Mouse (Mus musculus): ENCODE measurements around the gene Syngap1. TPM values are rescaled to one million over a fixed set of nuclear protein-coding genes. Genes with fewer than 3 reads are reported as not detected.
A peak's percentile ranks its signal among the peaks of the same experiment; 100 is the strongest.
"Not testable (repeated sequence)": the region's sequence is repeated elsewhere in the genome, so short reads cannot be mapped to it uniquely, and the experiment has no call there.

The Syngap1 gene
- polyA plus RNA-seq, 1 experiment: 14.8 TPM

- Histone ChIP-seq H3K4me3 (ENCODE audit: insufficient read depth, low read depth, low read length) (no peak overlapping the region), H3K36me3 (ENCODE audit: control insufficient read depth, insufficient read depth, low read length) (no peaks in the 10 kb centered on the region), H3K27me3 (replicated peaks; ENCODE audit: control insufficient read depth, insufficient read depth, low read length) (no peaks in the 10 kb centered on the region), H3K27ac (ENCODE audit: insufficient read depth, low read depth, low read length) (no peak overlapping the region), H3K4me1 (ENCODE audit: control insufficient read depth, insufficient read depth, low read length) (peaks cover 6% of the 10 kb centered on the region; the same call in 1 of the 2 replicates)
- 75% methylated on average over 12 of the region's 12 CpGs for WGBS
- TF ChIP-seq CTCF (conservative IDR thresholded peaks at IDR 0.05; ENCODE audit: insufficient read depth, insufficient read length, low read depth, low read length) (no peak), POLR2A (IDR thresholded peaks at IDR 0.05; ENCODE audit: low read depth, low read length) (no peak)
- no peak for DNase-seq
These were observed 29.2 kb downstream of the Syngap1 start for GRCm38 (mm10) chr17:26970221-26970620.

GRCm38 (mm10) chr17:26971247-26971905, 30.3 kb downstream of the Syngap1 start:
- no peak overlapping the region for H3K4me3 ChIP-seq (ENCODE audit: insufficient read depth, low read depth, low read length)
- 59% methylated on average over 8 of the region's 8 CpGs for WGBS
- no peak for DNase-seq
- no peaks in the 10 kb centered on the region for H3K36me3 ChIP-seq (ENCODE audit: control insufficient read depth, insufficient read depth, low read length)
- H3K27ac ChIP-seq (ENCODE audit: insufficient read depth, low read depth, low read length): no peak overlapping the region
- no peak for TF ChIP-seq CTCF (conservative IDR thresholded peaks at IDR 0.05; ENCODE audit: insufficient read depth, insufficient read length, low read depth, low read length)
- no peak for TF ChIP-seq POLR2A (IDR thresholded peaks at IDR 0.05; ENCODE audit: low read depth, low read length)
- no peaks in the 10 kb centered on the region for H3K27me3 ChIP-seq (replicated peaks; ENCODE audit: control insufficient read depth, insufficient read depth, low read length)
- H3K4me1 ChIP-seq (ENCODE audit: control insufficient read depth, insufficient read depth, low read length): peaks cover 6% of the 10 kb centered on the region; the same call in 1 of the 2 replicates

- DNase-seq: no peak
- WGBS: 1% methylated on average over 3 of the region's 3 CpGs
- Histone ChIP-seq H3K4me1 (ENCODE audit: control insufficient read depth, insufficient read depth, low read length) (peaks cover 6% of the 10 kb centered on the region; the same call in 1 of the 2 replicates), H3K36me3 (ENCODE audit: control insufficient read depth, insufficient read depth, low read length) (no peaks in the 10 kb centered on the region), H3K27ac (ENCODE audit: insufficient read depth, low read depth, low read length) (no peak overlapping the region), H3K4me3 (ENCODE audit: insufficient read depth, low read depth, low read length) (peak overlapping the region; percentile 90), H3K27me3 (replicated peaks; ENCODE audit: control insufficient read depth, insufficient read depth, low read length) (no peaks in the 10 kb centered on the region)
- TF ChIP-seq CTCF (conservative IDR thresholded peaks at IDR 0.05; ENCODE audit: insufficient read depth, insufficient read length, low read depth, low read length) (no peak), POLR2A (IDR thresholded peaks at IDR 0.05; ENCODE audit: low read depth, low read length) (no peak)
These were observed 31.1 kb downstream of the Syngap1 start for GRCm38 (mm10) chr17:26972107-26972506.

DNA sequence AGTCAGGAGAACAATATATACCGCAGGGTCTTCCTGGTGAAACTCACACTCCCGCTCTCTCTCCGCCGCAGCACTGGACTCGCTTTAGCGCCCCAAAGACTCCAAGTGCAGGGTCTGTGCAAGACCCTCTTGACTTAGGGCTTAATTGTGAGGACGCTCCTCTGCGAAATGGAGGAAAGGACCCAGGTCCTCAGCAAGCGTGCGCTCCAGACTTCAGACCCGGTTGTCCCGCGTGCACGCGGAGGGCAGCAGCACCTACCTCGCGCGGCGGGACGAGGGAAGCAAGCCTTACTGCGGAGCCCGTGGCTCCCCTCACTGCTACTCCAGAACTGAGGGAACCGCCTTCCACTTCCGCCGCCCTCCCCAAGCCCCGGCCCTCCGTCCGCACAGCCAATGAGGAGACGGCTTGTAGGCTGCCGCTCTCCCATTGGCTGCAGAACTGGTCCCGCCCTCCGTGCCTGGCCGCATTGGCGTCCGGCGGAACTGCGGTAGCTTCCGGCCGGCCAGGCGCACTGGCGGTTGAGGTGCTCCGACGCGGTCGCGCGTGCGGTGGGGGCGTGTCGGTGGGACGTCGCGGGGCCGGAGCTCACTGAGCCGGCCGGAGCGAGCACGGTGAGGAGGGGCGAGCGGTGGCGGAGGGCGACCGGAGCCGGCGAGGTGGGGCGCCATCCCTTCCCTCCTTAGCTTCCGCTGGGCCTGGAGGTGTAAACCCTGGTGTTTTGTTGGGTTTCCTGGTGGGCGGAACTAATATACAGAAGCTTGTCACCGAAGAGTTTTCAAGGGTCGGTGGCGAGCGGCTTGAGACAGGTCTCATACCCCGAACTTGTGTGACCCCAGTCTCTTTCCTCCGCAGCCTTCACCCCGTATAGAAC, 31.9 kb downstream of the Syngap1 start, which contains the start of gene Zbtb9:
Zbtb9 (plus strand) TSS at position 465 of the 872 bp plus-strand sequence.
- H3K36me3 ChIP-seq (ENCODE audit: control insufficient read depth, insufficient read depth, low read length): no peaks in the 10 kb centered on the region

DNA sequence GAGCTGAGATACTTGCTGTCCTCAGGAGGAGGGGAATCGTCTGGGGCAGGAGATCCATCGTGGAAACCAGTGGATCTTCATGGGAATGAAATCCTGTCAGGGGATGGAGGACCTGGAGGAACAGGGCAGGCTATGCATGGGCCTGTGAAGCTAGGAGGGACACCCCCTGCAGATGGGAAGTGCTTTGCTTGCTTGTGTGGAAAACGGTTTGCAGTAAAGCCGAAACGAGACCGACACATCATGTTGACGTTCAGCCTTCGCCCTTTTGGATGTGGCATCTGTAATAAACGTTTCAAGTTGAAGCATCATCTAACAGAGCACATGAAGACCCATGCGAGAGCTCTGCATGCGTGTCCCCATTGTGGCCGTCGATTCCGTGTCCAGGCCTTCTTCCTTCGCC, 33.5 kb downstream of the Syngap1 start:
- Histone ChIP-seq H3K36me3 (ENCODE audit: control insufficient read depth, insufficient read depth, low read length) (no peaks in the 10 kb centered on the region; the same call in 1 of the 2 replicates), H3K4me3 (ENCODE audit: insufficient read depth, low read depth, low read length) (no peak overlapping the region), H3K27me3 (replicated peaks; ENCODE audit: control insufficient read depth, insufficient read depth, low read length) (no peaks in the 10 kb centered on the region), H3K4me1 (ENCODE audit: control insufficient read depth, insufficient read depth, low read length) (peaks cover 6% of the 10 kb centered on the region; the same call in 1 of the 2 replicates), H3K27ac (ENCODE audit: insufficient read depth, low read depth, low read length) (no peak overlapping the region)
- no peak for DNase-seq
- TF ChIP-seq POLR2A (IDR thresholded peaks at IDR 0.05; ENCODE audit: low read depth, low read length) (no peak), CTCF (conservative IDR thresholded peaks at IDR 0.05; ENCODE audit: insufficient read depth, insufficient read length, low read depth, low read length) (no peak)
- 89% methylated on average over 15 of the region's 15 CpGs for WGBS

More for the DNA sequence above, 31.9 kb downstream of the Syngap1 start, which contains the start of gene Zbtb9:
- Histone ChIP-seq H3K27ac (ENCODE audit: insufficient read depth, low read depth, low read length) (peak within 1 kb of the TSS; percentile 65), H3K27me3 (replicated peaks; ENCODE audit: control insufficient read depth, insufficient read depth, low read length) (no peaks in the 10 kb centered on the region), H3K4me3 (ENCODE audit: insufficient read depth, low read depth, low read length) (peak within 1 kb of the TSS; percentile 90), H3K4me1 (ENCODE audit: control insufficient read depth, insufficient read depth, low read length) (peaks cover 6% of the 10 kb centered on the region; the same call in 1 of the 2 replicates)
- under 1% methylated on average over 75 of the region's 75 CpGs for WGBS
- peak; percentile 87 for TF ChIP-seq POLR2A (IDR thresholded peaks at IDR 0.05; ENCODE audit: low read depth, low read length)
- no peak for TF ChIP-seq CTCF (conservative IDR thresholded peaks at IDR 0.05; ENCODE audit: insufficient read depth, insufficient read length, low read depth, low read length)
- DNase-seq: peak; percentile 98

DNA sequence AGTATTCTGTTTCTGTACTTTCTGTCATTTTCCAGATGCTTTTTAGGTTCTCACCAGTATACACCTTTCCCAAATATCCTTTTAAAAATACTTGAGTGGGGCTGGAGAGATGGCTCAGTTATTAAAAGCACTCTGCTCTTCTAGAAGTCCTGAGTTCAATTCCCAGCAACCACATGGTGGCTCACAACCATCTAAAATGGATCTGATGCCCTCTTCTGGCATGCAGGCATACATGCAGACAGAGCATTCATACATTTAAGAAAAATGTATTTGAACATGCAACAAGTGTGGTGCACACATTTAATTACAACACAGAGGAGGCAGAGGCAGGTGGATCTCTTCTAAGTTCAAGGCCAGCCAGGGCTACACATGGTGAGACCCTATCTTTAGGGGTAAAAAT, 34.4 kb downstream of the Syngap1 start:
- no peak overlapping the region for H3K27ac ChIP-seq (ENCODE audit: insufficient read depth, low read depth, low read length)
- H3K36me3 ChIP-seq (ENCODE audit: control insufficient read depth, insufficient read depth, low read length): no peaks in the 10 kb centered on the region; the same call in 1 of the 2 replicates
- 0 out of 2 replicates have a peak, but pooled peaks have one; percentile 4 for TF ChIP-seq CTCF (conservative IDR thresholded peaks at IDR 0.05; ENCODE audit: insufficient read depth, insufficient read length, low read depth, low read length)
- no peak for TF ChIP-seq POLR2A (IDR thresholded peaks at IDR 0.05; ENCODE audit: low read depth, low read length)
- no peak overlapping the region for H3K4me3 ChIP-seq (ENCODE audit: insufficient read depth, low read depth, low read length)
- DNase-seq: no peak
- H3K27me3 ChIP-seq (replicated peaks; ENCODE audit: control insufficient read depth, insufficient read depth, low read length): no peaks in the 10 kb centered on the region
- H3K4me1 ChIP-seq (ENCODE audit: control insufficient read depth, insufficient read depth, low read length): peaks cover 6% of the 10 kb centered on the region; the same call in 1 of the 2 replicates

DNA sequence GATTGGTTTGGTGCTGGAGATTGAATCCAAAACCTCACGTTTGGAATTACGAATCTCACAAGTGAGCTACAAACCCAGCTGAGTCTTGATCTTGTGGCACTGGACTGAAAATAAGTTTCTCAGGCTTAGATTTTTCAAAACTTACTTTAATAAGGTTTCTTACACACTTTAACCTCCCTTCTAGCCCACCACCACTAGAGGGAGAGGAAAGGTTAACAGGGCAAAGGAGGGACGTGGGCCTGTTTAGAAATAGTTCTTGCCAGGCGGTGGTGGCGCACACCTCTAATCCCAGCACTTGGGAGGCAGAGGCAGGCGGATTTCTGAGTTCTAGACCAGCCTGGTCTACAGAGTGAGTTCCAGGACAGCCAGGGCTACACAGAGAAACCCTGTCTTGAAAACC, 36.3 kb downstream of the Syngap1 start:
- 91% methylated on average over 6 of the region's 6 CpGs for WGBS
- H3K4me3 ChIP-seq (ENCODE audit: insufficient read depth, low read depth, low read length); DNase-seq; H3K4me1 ChIP-seq (ENCODE audit: control insufficient read depth, insufficient read depth, low read length); H3K36me3 ChIP-seq (ENCODE audit: control insufficient read depth, insufficient read depth, low read length); H3K27ac ChIP-seq (ENCODE audit: insufficient read depth, low read depth, low read length); H3K27me3 ChIP-seq (replicated peaks; ENCODE audit: control insufficient read depth, insufficient read depth, low read length): not testable (repeated sequence)

Data from kidney, adult 2 months (tissue).